Mouse (Mus musculus) midbrain, embryonic 10.5 days (tissue): ENCODE data around the gene Cln3. TPM values are rescaled to one million over a fixed set of nuclear protein-coding genes. Genes with fewer than 3 reads are reported as not detected.

Experiments used
- DNase-seq: peaks from one replicate; pipeline ENCODE4 v3.0.0-alpha.2; 2017; ENCODE audit warnings: low spot score
- H3K27ac ChIP-seq: fragments of 300-500 bp; sonication (generic); replicated peaks from 2 replicates; pipeline ENCODE4 v1.5.1; 2016; ENCODE audit warnings: mild to moderate bottlenecking
- H3K27me3 ChIP-seq: fragments of 300-500 bp; sonication (generic); 2 replicates; pipeline ENCODE4 v1.6.1; 2016; ENCODE audit warnings: low read depth, mild to moderate bottlenecking; ENCODE audit not compliant: poor library complexity, severe bottlenecking
- H3K36me3 ChIP-seq: fragments of 300-500 bp; sonication (generic); 2 replicates; pipeline ENCODE4 v1.6.1; 2016; ENCODE audit warnings: mild to moderate bottlenecking, moderate library complexity
- H3K4me1 ChIP-seq: fragments of 300-500 bp; sonication (generic); 2 replicates; pipeline ENCODE4 v1.6.1; 2016
- H3K4me3 ChIP-seq: fragments of 300-500 bp; sonication (generic); 2 replicates; pipeline ENCODE4 v1.5.1; 2016; ENCODE audit warnings: mild to moderate bottlenecking, moderate library complexity
- H3K9me3 ChIP-seq: fragments of 300-500 bp; sonication (generic); replicated peaks from 2 replicates; pipeline ENCODE4 v1.6.1; 2016; ENCODE audit warnings: mild to moderate bottlenecking
- WGBS: fragments of 180-500 bp; shearing (Covaris S2); methylation state at CpG from one replicate; pipeline ENCODE4 v1.1.7; 2016; 5-methylcytosine and 5-hydroxymethylcytosine counted together
- polyA plus RNA-seq: library from polyadenylated mRNA; unstranded; fragments of >200 nt; fragmentation: Nextera tagmentation; extraction: Ambion mirVana; gene quantifications from 2 replicates; pipeline ENCODE4 v1.2.1, GENCODE M21; 2016

Gene Cln3
- polyA plus RNA-seq, 1 experiment from 2014 or later = 23.8 TPM

DNA sequence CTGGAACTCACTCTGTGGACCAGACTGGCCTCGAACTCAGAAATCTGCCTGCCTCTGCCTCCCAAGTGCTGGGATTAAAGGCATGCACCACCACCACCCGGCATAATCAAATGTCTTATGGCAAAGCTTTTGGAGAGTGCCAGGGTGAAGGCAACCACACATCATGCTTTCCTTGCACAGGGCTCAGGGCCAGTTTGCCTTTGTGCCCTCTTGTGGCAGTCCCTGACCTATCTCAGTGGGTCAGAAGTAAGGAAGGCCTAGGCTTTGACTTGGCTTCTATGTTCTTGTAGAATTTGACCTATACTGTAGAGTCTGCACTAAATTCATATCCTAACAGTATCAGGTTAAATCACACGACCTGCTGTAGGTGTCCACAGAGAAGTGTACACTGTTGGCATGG lies 31.1 kb upstream of the Cln3 start:
- no peaks in the 10 kb centered on the region for H3K36me3 ChIP-seq
- no peak overlapping the region for H3K27ac ChIP-seq
- WGBS = 75% methylated on average over 3 of the region's 3 CpGs
- no peaks in the 10 kb centered on the region for H3K4me1 ChIP-seq
- H3K4me3 ChIP-seq = no peak overlapping the region
- DNase-seq = no peak
- H3K9me3 ChIP-seq = no peaks in the 10 kb centered on the region
- H3K27me3 ChIP-seq = no peaks in the 10 kb centered on the region

DNA sequence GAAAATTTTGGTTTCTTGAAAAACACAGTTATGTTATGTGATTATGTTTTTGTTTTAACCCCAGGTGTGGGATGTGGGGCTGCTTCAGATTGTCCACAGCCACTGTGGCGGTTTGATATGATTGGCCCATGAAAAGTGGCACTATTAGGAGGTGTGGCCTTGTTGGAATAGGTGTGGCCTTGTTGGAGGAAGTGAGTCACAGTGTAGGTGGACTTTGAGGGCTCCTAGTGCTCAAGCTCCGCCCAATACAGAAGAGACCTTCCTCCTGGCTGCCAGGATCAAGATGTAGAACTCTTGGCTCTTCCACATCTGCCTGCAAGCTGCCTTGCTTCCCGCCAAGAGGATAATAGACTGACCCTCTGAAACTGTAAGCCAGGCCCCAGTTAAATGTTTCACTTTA lies 27.1 kb upstream of the Cln3 start:
- Histone ChIP-seq H3K27me3 (no peaks in the 10 kb centered on the region), H3K4me1 (no peaks in the 10 kb centered on the region), H3K9me3 (no peaks in the 10 kb centered on the region), H3K36me3 (no peaks in the 10 kb centered on the region), H3K4me3 (no peak overlapping the region), H3K27ac (no peak overlapping the region)
- WGBS = 82% methylated on average over 3 of the region's 3 CpGs
- no peak for DNase-seq

DNA sequence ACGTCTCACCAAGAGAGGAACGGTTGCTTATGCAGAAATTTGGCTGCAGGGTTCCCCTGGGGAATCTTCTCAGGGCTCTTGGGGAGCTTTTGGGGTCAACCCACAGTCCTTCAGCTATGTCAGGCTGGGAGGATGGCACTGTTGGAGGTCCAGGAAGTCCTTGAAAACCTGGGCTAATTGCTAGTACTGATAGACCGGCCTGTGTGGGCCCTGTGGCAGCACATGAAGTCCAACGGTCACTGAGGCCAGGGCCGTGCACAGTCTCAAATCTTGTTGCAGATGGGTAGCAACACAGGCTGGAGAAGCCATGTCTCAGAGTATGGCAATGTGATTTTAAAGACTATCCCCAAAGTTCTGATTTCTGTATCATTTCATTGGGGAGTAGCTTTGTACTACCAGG lies 22.2 kb upstream of the Cln3 start:
- 90% methylated on average over 5 of the region's 5 CpGs for WGBS
- no peaks in the 10 kb centered on the region for H3K9me3 ChIP-seq
- no peak overlapping the region for H3K4me3 ChIP-seq
- H3K27me3 ChIP-seq = no peaks in the 10 kb centered on the region
- no peak for DNase-seq
- H3K27ac ChIP-seq = no peak overlapping the region
- no peaks in the 10 kb centered on the region for H3K4me1 ChIP-seq
- H3K36me3 ChIP-seq = no peaks in the 10 kb centered on the region

DNA sequence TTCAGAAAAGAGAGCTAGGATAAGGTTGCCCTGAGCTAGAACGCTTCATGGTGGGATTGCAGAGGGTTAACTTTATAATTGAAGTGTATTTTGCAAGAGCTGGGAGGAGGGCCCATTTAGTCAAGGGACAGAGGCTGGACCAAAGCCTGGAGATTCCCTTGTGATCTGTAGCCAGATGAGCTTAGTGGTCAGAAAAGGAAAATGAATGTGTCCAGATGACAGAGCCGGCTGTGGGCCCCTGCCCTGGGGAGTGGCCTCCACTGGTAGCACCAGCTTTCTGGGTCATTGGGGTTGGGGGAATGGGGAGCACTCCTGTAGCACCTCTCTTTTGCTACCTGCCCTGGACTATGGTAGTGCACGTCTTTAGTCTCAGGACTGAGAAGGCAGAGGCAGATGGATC lies 21.4 kb upstream of the Cln3 start:
- H3K9me3 ChIP-seq = no peaks in the 10 kb centered on the region
- WGBS = 84% methylated on average over 3 of the region's 3 CpGs
- DNase-seq = no peak
- H3K4me3 ChIP-seq = no peak overlapping the region
- H3K27ac ChIP-seq = no peak overlapping the region
- no peaks in the 10 kb centered on the region for H3K27me3 ChIP-seq
- H3K4me1 ChIP-seq = no peaks in the 10 kb centered on the region
- no peaks in the 10 kb centered on the region for H3K36me3 ChIP-seq

DNA sequence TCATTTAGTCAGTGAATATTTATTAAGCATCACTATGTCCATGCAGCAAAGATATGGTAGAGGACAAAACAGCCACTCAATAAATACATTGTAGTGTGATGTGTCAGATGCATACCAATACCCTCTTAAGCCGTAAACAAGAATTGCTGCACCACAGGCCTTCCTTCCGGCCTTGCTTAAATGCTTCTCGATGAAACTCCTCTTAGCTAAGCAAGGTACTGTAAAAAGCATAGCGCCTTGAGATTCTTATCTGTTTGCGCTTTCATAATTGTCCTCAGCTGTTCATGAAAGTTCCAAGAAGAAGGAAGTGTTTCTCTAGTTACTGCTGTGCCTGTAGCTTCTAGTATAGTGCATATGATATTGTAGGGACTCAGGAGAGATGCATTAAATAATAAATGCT lies 21.0 kb upstream of the Cln3 start:
- no peaks in the 10 kb centered on the region for H3K27me3 ChIP-seq
- no peaks in the 10 kb centered on the region for H3K4me1 ChIP-seq
- no peak for DNase-seq
- H3K9me3 ChIP-seq = no peaks in the 10 kb centered on the region
- 90% methylated on average over 5 of the region's 5 CpGs for WGBS
- no peak overlapping the region for H3K4me3 ChIP-seq
- no peak overlapping the region for H3K27ac ChIP-seq
- H3K36me3 ChIP-seq = no peaks in the 10 kb centered on the region

DNA sequence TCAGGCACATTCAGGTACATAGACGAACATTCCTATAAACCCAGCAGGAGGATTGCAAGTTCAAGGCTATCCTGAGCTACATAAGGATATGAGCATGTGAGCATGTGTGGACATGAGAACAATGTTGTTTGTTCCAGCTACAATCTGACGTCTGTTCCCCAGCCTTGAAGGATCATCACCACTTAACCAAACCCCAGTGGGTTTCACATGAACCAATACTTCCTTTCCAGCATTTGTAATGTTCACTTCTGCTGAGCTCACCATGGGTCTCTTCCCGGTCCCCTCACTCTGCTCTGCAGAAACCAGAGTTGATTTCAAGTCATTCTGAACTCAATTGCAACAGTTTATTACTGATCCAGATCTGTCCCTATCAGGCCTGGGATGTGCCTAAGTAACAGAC lies 17.0 kb upstream of the Cln3 start:
- no peak for DNase-seq
- Histone ChIP-seq H3K4me3 (no peak overlapping the region), H3K27ac (no peak overlapping the region), H3K4me1 (no peaks in the 10 kb centered on the region), H3K27me3 (no peaks in the 10 kb centered on the region), H3K36me3 (no peaks in the 10 kb centered on the region), H3K9me3 (no peaks in the 10 kb centered on the region)
- WGBS = 89% methylated on average over 3 of the region's 3 CpGs

DNA sequence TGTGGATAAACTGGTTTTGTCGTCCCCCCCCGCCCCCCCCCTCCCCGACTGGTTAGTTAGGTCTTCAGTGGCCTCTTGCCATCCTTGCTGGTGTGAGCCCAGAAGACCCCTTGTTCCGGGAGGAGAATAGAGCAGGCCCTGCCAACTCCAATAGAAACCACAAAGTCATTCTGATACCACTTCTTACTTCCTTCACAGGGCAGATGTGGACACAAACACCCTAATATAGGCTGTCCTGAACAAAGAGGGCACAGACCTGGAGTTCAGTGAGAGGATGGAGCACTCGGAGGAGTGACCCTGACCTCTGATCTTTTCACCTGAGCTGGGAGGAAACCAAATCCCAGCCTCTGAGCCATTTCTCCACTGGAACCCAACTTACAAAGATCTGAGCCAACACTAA lies 16.3 kb upstream of the Cln3 start:
- Histone ChIP-seq H3K36me3 (no peaks in the 10 kb centered on the region), H3K27ac (no peak overlapping the region), H3K27me3 (no peaks in the 10 kb centered on the region), H3K4me3 (no peak overlapping the region), H3K9me3 (no peaks in the 10 kb centered on the region), H3K4me1 (no peaks in the 10 kb centered on the region)
- WGBS = 50% methylated on average over 5 of the region's 5 CpGs
- no peak for DNase-seq

DNA sequence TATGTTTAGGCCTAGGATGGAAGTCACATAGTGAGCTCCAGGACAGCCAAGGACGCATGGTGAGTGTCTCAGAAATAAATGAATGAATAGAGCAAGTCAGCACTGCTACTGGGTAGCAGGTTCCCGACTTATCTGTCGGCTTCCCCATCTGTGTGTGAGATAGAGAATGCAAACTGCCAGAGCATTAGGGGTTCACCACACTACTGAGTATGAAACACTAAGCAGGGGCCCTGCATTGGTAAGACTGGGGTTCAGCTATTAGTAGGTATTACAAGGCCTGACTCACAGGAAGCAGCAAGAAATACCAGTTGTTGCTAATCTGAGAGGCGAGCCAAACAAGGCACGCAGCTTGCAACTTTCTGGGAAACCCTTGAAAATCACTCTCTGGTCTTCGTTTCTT lies 13.3 kb upstream of the Cln3 start:
- WGBS = 85% methylated on average over 6 of the region's 6 CpGs

DNA sequence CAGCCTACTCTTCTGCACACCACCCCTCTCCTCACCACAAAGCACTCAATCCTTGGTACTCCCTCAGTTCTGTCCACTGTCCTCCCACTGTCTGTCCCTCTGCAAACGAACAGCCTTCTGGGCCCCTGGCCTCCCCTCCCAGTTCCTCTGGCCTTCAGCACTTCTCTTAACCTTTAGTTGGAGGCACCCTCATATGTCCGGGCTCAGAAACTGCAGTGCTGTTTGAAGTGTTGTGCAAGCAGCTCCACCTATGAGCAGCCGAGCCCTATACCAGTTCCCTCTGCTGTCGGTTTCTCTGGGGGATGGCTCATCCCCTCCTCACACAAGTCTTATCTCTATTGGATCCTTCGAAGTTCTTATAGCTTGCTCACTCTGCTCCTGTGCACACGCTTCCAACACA lies 10.8 kb upstream of the Cln3 start:
- 0 out of 2 replicates have a peak, but pooled peaks cover 3% of the 10 kb centered on the region for H3K27me3 ChIP-seq
- H3K4me3 ChIP-seq = no peak overlapping the region
- DNase-seq = no peak
- no peaks in the 10 kb centered on the region for H3K4me1 ChIP-seq
- no peaks in the 10 kb centered on the region for H3K36me3 ChIP-seq
- H3K9me3 ChIP-seq = no peaks in the 10 kb centered on the region
- 75% methylated on average over 6 of the region's 6 CpGs for WGBS
- H3K27ac ChIP-seq = no peak overlapping the region

More for the DNA sequence above, 13.3 kb upstream of the Cln3 start:
- Histone ChIP-seq H3K27ac (no peak overlapping the region), H3K4me3 (no peak overlapping the region), H3K27me3 (no peaks in the 10 kb centered on the region), H3K4me1 (no peaks in the 10 kb centered on the region), H3K9me3 (no peaks in the 10 kb centered on the region), H3K36me3 (no peaks in the 10 kb centered on the region)
- DNase-seq = no peak

DNA sequence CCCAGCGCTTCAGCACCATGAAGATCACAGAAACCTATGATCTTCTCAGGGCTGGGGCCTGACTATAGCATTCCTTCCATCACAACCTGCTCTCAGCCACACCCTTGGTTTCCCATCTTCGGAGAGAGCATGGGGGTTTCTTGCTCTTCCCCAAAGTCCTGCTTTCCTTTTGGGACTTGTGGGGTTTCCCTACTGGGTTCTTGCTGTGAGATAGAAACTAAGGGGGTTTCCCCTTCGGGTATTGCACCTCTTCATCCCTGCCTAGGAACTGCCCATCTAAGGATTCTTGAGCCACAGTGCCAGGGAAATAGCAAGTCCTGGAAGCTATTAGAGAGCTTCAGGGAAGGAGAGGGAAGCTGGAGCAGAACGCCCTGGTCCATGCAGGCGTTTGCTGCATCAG lies 10.3 kb upstream of the Cln3 start:
- no peaks in the 10 kb centered on the region for H3K36me3 ChIP-seq
- no peaks in the 10 kb centered on the region for H3K4me1 ChIP-seq
- 0 out of 2 replicates have a peak, but pooled peaks cover 3% of the 10 kb centered on the region for H3K27me3 ChIP-seq
- no peaks in the 10 kb centered on the region for H3K9me3 ChIP-seq
- 86% methylated on average over 5 of the region's 5 CpGs for WGBS
- no peak for DNase-seq
- H3K27ac ChIP-seq = no peak overlapping the region
- no peak overlapping the region for H3K4me3 ChIP-seq

DNA sequence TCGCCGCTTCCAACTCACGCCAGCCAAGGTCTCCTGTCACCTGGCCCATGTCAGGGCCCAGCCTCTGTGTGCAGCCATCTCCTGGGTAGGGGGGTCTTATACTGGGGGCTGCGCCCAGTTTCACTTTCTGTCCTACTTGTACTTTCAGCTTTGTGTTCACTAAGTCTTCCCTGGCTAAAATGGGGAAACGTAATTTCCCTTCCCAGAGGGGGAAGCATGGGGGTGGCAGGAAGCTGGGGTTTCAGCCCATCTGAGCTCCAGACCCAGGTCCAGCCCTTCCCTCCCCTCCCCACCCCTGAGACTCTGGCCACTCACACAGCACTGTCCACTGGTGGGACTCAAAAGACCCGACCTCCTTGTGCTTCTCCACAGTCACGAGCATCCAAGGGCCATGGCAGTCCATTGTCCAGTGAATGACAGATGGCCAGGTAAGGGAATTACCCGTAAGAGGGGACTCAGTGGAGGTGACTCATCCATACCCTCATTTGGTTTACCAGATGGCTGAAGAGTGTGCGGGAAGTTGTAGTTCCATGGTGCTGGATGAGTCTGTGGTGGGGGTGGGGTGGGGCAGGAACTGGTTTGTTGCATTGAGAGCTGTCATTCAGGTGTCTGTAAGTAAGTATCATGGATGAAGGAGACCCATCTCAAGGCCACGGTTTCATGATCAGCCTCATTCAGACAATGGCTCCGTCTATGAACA lies 9.4 kb upstream of the Cln3 start, which contains the start of gene Il27:
Gene Il27 (minus strand): TSS at position 80 of the 700 bp plus-strand sequence.
- WGBS = 84% methylated on average over 11 of the region's 11 CpGs
- no peak for DNase-seq

DNA sequence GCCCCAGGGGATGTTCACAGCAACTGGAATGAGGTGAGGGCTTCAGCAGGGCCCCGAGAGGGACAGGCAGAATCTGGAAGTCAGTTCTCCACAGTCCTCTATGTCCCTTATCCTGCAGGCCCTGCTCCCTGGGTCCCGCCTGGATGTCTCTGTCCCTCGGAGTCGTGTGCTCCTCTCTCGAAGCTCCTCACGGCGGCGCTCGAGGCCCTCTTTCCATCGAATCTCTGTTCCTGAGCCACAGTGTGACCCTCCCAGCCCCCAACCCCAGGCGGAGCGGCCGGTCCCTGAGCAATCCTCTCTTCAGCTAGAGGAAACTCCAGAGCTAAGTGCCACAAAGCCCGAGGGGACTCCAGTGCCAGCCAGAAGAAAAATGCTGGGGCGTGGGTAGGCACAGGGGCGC lies 2.2 kb upstream of the Cln3 start:
- Histone ChIP-seq H3K9me3 (no peaks in the 10 kb centered on the region), H3K27me3 (peaks cover 51% of the 10 kb centered on the region), H3K36me3 (no peaks in the 10 kb centered on the region), H3K4me1 (peaks cover 22% of the 10 kb centered on the region), H3K4me3 (peak overlapping the region; percentile 39), H3K27ac (peak overlapping the region; percentile 74)
- peak; percentile 80 for DNase-seq
- 3% methylated on average over 16 of the region's 16 CpGs for whole genome bisulfite sequencing

More for the DNA sequence above, 9.4 kb upstream of the Cln3 start, which contains the start of gene Il27:
- Histone ChIP-seq H3K27ac (no peak within 1 kb of the TSS), H3K4me3 (no peak within 1 kb of the TSS), H3K27me3 (0 out of 2 replicates have a peak, but pooled peaks cover 3% of the 10 kb centered on the region), H3K36me3 (no peaks in the 10 kb centered on the region), H3K9me3 (no peaks in the 10 kb centered on the region), H3K4me1 (no peaks in the 10 kb centered on the region)

DNA sequence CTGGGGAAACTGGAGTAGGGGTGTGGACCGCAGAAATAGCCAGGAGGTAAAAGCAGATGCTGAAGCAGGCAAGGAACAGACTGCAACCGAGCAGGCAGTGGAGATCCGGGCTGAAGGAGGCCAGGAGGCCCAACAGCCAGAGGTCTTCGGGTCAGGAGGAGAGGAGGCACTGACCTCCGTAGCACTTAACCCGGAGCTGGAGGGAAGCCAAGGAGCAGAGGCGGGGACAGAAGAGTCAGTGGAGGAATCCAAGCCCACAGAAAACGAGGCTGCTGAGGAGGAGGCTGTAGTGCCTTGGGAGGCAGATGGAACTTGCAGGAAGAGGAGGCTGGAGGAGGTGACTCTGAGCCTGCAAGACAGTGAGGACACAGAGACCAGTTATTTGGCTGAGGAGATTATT lies 1.2 kb upstream of the Cln3 start:
- no peaks in the 10 kb centered on the region for H3K36me3 ChIP-seq
- H3K9me3 ChIP-seq = no peaks in the 10 kb centered on the region
- peaks cover 30% of the 10 kb centered on the region for H3K4me1 ChIP-seq
- H3K27me3 ChIP-seq = peaks cover 51% of the 10 kb centered on the region
- no peak overlapping the region; the same call in 1 of the 2 replicates for H3K27ac ChIP-seq
- no peak overlapping the region for H3K4me3 ChIP-seq
- WGBS = 77% methylated on average over 8 of the region's 8 CpGs
- no peak for DNase-seq
